Mouse (Mus musculus) cerebellum, postnatal 10 days (tissue): ENCODE results near the gene Ifng.
"Not testable (repeated sequence)": the region's sequence is repeated elsewhere in the genome, so short reads cannot be mapped to it uniquely, and the experiment has no call there.

Experiments used
- DNase-seq, 2 experiments: peaks; one replicate each; pipeline ENCODE4 v3.0.0; 2021; ENCODE audit warnings: mixed read lengths in 2 of 2

Ifng gene

DNA sequence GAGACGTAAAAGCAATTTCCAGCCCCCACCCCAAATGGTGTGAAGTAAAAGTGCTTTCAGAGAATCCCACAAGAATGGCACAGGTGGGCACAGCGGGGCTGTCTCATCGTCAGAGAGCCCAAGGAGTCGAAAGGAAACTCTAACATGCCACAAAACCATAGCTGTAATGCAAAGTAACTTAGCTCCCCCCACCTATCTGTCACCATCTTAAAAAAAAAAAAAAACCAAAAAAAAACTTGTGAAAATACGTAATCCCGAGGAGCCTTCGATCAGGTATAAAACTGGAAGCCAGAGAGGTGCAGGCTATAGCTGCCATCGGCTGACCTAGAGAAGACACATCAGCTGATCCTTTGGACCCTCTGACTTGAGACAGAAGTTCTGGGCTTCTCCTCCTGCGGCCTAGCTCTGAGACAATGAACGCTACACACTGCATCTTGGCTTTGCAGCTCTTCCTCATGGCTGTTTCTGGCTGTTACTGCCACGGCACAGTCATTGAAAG is at the start of gene Ifng:
TSS of gene Ifng (plus strand) at position 305 of the 499 bp plus-strand sequence.
- DNase-seq: no peak

DNA sequence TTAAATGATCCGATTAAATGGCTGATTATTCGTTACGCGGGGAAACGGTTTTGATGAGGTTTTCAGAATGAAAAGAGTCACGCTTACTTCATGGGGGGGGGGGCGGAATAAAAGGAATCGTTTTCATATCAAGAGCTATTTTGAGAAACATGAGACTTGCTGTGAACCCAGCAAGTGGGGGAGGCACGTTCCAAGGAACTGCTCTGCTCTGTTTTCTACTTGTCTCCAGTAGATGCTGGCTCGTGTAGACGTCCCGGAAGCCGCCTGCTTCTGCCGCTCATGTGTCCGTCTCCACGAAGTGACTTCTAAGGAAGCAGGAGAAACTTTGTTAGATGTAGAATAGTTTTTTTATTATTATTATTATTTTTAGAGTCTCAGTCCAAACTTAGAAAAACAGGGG is 40.9 kb upstream of the Ifng start:
- DNase-seq: peak; percentile 21 to 31

DNA sequence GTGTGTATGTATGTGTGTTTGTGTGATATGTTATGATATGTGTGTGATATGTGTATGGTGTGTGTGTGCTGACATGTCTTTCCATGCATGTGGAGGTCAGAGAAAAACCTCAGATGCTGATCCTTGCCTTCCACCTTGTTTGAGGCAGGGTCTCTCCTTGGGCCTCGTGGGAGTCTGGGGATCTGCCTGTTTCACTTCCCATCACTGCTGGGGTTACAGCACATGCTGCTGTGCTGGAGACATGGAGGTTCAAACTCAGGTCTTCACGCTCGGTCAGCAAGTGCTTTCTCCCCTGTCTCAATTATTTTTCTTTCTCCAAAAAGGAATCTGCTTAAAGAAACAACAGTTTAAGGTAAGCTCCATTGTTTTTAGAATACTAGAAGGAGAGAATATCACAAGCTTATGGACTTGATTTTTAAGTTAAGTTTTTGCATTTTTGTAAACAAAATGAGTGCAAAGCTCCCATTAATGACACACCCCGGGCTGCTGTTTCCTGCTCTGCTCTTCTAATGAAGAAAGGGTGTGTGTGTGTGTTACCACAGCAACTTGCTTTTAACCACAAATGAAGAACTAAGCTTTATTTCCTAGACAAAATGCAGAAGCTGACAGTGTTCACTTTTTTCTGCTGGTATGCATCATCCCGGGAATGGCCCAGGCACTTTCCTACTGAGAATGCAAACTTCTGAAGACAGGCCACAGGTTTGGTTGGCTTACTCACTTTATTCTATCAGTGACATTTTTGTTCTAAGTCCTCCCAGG is 34.2 kb upstream of the Ifng start:
- no peak for DNase-seq

DNA sequence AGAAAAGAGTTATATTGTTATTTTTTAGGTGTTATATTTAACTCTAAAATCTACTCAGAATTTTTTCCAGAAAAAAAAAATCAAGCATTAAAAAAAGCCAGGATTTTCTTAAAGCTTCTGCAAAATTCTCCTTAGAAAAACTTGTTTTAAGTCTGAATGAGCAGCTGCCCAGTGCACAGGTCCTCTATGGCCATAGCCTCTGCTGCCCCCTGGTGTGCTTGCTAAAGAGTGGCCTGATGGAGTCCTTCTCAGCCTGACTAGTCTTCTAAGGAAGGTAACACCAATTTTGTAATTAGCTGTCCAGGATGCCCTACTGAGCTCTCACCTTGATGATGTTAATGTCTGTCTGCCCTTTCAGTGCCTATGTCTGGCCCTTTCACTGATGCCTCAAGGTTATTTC is 29.5 kb upstream of the Ifng start:
- peak in 1 of 2 experiments; percentile 17 for DNase-seq

DNA sequence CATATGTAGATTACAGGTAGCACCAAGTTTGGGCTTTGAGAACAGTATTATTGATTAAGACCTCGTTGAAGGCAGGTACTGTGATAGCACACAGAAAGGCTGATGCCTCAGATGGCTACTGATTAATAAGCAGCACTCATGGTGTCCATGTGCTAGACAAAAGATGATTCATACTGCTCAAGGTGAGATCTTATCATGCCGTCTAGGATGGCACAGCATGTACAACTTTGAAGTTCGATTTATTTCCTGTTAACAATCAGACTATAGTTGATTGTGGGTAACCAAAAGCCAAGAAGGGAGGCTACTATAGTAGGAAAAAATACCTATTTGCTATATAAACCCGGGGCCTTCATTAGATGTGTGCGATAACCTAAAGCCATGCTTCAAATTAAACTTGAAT is 28.1 kb upstream of the Ifng start:
- DNase-seq: no peak

DNA sequence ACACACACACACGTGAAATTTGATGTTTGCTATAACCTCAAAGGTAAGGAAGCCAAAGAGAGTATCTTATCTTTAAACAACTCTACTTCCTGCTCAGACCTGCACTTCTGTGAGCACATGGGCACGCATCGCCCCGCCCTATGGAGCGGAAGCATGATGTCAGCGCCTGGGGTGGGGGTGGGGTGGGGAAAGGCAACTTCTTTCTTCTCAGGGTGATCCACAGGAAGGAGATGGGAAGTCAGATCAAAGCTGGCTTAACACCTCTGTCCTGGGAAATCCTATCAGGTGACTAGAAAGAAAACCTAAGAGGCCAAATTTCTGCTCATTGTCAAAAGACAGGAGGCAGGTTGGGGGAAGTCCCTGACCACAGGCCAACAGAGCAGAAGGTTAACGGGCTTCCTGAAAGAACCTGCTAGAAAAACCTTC is 21.8 kb upstream of the Ifng start:
- DNase-seq: peak; percentile 24 to 28

DNA sequence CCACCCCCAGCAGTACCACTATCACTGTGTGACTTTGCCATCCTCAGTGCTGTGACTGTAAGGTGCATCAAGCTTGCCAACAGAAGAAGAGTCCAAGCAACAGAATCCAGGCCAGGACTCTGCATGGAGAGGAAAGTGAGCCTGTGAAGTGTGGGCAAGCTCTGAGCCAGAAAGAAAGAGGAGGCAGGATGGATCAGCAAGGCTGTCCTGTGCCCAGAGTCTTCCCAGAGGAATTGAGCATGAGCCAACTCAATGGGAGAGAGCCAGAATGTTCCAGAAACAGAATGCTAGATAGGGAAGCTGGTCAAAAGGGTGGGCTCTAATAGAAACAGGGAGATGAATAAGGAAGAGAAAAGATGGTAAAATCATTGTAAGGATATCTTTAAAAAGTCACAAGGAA is 19.9 kb upstream of the Ifng start:
- peak; percentile 86 to 90 for DNase-seq

DNA sequence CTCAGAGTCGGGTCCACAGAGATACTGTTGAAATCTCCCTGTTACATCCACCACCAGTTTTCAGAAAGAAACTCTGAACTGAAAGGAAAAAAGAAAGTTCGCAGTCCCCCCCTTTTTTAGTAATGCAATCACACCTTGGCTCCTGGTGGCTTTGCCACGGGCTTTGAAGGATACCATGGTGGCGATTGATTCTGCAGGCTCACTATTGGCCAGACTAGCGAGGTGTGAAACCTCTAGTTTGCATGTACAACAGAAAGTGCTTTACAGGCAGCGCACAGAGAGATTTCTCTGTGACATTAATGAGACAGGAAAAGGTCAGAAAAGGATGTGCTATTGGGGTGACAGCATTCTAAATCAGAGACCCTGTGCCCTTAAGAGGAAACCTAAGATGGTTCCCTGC is 5.3 kb upstream of the Ifng start:
- no peak for DNase-seq

DNA sequence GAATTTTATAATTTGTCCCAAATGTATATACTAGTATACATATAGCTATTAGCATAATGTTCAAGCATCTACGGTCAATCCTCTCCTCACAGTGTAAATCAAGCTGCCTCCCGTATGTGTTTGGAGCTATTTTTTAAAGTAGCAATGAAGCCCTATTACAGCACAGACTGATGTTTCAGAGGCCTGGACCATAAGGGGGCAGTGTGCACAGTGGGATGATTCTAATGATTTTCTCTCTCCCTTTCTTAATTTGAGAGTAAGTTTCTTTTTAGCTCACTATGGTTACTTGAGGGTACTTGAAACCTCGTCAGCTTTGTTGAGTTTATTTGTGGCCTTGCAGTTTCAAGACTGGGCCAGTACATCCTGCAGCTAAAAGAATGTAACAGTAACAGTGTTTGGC is 1.1 kb downstream of the Ifng start:
- peak; percentile 23 to 38 for DNase-seq

DNA sequence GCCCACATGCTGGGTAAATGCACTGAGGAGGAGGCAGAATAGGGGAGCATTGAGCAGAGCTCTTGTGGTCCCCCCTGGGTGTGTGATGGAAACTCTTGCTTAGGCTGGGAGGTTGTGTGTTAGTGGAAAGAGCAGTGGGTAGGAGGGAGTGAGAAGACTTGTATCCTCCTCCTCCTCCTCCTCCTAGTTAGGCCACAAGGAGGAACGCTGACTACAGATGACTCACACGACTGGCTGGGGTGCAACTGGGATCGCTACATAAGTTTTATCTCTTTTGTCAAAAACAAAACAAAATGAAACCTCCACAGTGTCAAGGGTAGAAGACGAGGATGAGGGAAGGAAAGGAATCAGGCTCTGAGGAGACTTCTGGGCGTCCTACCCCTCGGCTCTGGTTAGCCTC is 2.2 kb downstream of the Ifng start:
- no peak for DNase-seq

DNA sequence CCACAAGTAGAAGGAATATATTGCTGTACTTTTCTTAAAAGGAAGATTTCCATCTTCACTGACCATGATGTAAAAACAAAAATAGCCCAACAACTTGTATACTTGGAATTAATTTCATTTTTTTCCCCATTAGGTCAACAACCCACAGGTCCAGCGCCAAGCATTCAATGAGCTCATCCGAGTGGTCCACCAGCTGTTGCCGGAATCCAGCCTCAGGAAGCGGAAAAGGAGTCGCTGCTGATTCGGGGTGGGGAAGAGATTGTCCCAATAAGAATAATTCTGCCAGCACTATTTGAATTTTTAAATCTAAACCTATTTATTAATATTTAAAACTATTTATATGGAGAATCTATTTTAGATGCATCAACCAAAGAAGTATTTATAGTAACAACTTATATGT is 4.2 kb downstream of the Ifng start:
- peak in 1 of 2 experiments; percentile 14 for DNase-seq

DNA sequence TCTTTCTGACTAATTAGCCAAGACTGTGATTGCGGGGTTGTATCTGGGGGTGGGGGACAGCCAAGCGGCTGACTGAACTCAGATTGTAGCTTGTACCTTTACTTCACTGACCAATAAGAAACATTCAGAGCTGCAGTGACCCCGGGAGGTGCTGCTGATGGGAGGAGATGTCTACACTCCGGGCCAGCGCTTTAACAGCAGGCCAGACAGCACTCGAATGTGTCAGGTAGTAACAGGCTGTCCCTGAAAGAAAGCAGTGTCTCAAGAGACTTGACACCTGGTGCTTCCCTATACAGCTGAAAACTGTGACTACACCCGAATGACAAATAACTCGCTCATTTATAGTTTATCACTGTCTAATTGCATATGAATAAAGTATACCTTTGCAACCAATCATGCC is 4.7 kb downstream of the Ifng start:
- no peak for DNase-seq

DNA sequence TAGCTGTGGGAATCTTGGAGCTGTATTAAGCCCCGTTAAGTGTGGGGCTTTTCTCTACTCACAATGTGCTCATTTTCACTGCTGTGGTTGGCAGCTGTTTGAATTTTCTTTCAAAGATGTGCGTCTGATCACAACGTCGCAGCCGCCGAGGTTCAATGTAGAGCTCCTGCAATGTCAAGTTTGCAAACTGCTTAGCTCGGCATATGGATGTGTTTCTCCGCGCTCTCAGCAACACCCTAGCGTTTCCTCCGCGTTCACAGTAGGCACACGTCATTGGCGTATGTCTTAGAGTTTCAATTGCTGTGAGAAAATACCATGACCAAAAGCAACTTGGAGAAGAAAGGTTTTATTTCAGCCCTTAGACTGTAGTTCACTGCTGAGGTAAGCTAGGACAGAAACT is 5.1 kb downstream of the Ifng start:
- no peak for DNase-seq

DNA sequence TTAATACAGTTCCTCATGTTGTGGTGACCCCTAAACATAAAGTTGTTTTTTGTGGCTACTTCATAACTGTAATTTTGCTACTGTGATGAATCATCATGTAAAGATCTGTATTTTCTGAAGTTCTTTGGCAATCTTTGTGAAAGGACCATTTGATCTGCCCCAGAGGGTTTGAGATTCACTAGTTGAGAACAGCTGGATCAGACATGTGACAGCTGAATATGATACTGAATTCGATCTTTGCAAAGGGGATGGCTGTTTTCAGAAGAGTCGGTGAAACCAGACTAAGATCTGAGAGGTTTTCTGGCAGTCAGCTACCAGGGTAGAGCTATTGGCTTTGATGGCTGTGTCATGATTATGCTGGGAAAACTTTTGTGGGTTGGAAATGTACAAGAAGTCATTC is 10.9 kb downstream of the Ifng start:
- DNase-seq: no peak

DNA sequence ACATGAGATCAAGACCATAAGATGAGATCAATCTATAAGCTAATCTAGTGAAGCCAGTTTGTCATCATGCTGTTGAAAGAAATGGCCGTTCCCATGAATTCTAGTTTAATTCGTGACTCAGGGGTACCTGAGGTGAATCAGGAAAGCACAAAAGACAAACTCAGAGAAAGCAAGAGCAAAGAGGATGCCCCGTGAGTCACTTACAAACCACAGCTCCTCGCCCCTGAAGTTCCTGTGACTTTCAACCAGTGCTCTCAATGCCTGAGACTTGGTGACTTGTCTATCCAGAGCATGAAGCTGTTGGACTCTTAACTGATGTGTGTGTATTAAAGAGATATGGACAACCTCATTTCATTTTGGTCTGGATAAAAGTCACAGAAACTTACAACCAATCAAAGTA is 17.9 kb downstream of the Ifng start:
- no peak for DNase-seq

DNA sequence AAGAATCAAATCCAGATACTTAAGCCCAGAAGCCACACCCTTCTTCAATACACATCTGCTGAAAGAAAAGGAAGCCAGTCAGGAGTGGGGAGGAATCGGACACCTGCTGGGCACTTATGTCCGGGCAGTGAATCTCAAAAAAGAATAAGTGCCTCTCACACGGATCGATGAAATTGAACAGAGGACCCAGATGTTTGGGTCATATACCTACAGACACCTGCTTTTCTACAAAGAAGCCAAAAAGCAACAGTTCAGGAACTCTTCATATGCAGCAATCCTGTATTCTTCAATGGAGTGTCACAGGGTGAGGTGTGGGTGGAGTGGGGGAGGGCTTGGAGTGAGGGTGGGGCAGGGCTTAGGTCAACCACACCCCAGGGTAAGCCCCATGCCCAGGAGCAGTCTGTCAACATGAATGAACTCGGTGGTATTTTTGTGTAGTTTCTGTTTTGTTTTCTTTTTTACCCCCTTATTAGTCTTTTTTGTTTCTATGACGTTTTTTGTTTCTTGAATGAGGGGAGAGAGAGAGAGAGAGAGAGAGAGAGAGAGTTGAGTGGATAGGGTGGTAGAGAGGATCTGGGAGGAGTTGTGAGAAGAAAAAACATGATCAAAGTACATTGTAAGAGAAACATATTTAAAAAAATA is 20.4 kb downstream of the Ifng start:
- no peak for DNase-seq

DNA sequence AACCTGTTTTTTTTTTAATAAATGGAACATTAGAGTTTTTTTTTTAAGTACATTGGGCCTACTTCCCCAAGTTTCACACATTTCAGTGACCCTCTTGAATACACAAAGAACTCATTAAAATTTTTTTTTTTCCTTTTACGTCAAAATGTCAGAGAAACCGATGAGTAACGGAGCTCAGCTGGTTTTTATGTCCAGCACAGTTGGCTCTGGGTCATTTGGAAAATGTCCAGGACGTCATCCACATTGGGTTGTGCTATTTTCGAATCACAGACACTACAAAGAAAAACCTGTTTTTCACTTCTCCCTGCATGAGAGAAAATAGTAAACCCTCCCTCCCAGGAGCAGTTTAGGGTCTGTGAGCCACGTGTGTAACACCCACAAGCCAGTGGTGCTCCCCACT is 25.6 kb downstream of the Ifng start:
- peak; percentile 77 to 78 for DNase-seq

DNA sequence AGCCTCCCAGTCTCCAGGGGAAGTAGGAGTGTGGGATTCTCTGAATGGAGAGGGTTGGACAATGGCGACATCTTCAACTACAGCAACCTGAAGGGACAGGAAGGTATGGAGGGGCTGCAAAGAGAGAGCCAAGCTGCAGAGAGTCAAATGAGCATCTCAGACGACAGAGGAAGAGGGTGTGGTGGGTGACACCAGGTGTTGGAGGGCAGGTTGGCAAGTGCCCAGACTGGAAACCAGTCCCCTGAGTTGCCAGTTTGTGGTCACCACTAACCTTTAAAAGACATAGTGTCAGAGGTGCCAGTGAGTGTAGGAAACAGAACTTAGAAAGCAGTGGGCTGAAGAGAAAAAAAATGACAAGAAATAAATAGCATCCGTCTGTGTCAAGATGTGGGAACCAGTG is 28.2 kb downstream of the Ifng start:
- no peak for DNase-seq

DNA sequence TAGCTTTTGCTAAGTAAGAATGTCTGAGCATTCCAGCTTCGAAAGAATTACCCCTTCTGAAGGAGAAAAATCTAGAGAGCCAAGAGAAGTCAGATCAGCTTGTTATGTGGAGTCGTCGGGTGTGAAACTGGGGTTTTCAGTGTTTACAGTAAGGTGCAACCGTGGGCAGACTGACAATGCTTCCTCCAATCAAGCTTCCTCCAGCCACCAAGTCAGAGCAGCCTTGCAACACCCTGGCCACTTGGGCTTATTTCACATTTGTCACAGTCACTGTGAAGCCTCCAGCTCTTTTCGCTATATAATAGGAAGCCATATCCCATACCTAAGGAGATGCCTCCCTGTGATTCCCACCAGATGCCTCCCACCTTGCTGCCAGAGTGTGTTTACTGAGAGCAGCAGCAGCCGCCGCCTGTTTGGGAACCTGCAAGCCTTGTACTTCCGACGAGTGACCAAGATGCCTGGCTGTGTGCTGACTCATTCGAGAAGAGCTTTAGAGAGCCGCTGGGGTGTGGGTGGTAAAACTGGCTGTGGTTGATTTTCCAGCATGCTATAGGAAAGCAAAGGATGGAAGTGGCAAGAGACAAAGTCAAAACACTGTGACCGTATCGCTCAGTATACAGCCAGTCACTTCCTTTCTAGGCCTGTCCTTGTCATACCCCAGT is 29.6 kb downstream of the Ifng start:
- no peak for DNase-seq

DNA sequence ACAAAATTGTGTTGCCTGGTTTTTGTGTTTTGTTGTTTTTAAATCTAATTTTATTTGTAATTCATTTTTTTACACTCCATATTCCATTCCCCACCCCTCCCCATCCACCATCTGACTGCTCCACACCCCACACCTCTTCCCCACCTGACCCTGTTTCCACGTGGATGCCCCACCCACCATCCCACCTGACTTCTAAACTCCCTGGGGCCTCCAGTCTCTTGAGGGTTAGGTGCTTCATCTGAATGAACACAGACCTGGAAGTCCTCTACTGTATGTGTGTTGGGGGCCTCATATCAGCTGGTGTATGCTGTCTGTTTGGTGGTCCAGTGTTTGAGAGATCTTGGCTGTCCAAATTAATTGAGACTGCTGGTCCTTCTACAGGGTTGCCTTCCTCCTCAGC is 32.0 kb downstream of the Ifng start:
- not testable (repeated sequence) for DNase-seq

DNA sequence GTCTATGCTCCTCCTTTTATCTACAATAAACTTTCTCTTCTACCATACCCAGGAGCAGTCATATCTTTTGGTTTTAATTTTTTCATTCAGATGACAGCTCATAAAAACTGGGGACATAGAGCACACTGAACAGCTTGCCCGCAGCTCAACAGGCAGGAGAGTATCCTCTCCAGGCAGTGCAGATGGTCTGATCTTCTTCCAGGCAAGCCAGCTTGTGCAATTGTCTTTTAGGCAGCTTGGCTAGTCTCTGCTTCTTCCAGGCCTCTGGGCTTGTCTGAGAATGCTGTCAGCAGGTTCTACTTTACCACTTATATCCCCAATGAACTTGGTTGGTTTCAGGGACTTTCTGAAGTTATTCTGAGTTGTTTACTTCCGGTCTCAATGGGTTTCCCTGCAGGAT is 35.9 kb downstream of the Ifng start:
- DNase-seq: peak; percentile 74 to 76

DNA sequence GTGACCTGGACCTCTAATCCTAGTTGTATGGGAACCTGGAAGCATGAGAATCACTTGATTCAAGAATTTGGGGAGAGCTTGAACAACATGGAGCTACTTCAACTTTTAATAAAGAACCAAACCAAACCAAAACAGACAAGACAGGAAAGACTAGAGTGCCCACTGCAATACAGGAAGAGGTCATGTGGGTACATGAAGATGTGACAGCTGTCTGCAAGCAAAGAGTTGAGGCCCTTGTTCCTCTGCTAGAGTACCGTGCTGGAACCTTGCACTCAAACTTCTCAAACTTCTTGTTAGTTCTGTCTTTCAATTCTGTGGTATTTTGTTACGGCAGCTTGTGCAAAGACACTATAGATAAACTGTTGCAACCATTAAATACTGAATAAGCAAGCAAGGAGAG is 36.5 kb downstream of the Ifng start:
- no peak for DNase-seq

DNA sequence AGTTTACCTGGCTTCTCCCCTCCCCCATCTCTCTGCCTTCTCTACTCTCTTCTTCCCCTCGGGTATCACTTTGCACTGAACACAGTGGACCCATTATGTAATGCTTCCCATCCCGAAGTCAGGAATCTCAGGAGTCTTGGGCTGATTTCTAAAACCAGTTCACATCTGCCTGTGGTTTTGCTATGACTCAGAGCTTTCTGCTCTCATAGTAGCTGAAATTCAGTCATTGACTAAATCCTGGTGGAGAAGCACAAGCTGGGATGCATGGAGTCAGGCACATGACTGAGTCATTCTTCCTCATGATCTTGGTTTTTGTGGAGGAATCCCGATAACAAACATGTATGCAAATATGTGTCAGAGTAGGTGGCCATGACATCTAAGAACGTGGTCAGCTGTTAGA is 38.4 kb downstream of the Ifng start:
- DNase-seq: no peak

DNA sequence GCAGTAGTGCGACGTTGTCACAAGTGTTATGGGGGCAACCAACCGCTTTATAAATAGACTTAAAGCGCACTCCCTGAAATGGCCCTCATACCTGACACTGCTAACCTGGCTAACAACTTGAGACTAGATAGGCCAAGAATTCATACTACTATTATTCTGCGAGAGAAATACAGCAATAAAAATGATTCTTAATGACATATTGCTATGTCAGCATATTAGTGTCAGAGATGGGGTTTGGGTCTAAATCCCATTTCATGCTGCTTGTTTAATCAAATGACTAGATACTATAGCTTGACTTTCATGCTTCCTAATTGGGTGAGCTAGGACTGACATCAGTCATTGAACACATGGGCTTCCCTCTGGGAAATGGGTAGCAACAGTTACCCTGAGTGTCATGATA is 39.3 kb downstream of the Ifng start:
- no peak for DNase-seq
